Mouse (Mus musculus) CH12.LX (cell line): Measurements from ENCODE around the gene Anpep.

Experiments
- CHD1 ChIP-seq: IDR thresholded peaks from 2 replicates; pipeline ENCODE4 v1.6.1; 2012; ENCODE audit warnings: low read depth, low read length, improper control_type of control experiment, inconsistent platforms
- CHD2 ChIP-seq: IDR thresholded peaks from 2 replicates; pipeline ENCODE4 v1.6.1; 2011; ENCODE audit warnings: low read length, improper control_type of control experiment
- CTCF ChIP-seq, 2 experiments: IDR thresholded peaks in 1 of 2; conservative IDR thresholded peaks in 1 of 2; 2 replicates each; pipeline ENCODE4 v1.5.1; 2011 to 2012; ENCODE audit warnings: low read depth in 2 of 2, low read length in 2 of 2, improper control_type of control experiment in 1 of 2, inconsistent platforms in 1 of 2, mild to moderate bottlenecking in 1 of 2, moderate library complexity in 1 of 2
- E2F4 ChIP-seq: IDR thresholded peaks from 2 replicates; pipeline ENCODE4 v1.6.1; 2011; ENCODE audit warnings: low read depth, low read length, improper control_type of control experiment; ENCODE audit not compliant: insufficient replicate concordance
- EP300 ChIP-seq: IDR thresholded peaks from 2 replicates; pipeline ENCODE4 v1.6.1; 2011; ENCODE audit warnings: low read length, improper control_type of control experiment
- GABPA ChIP-seq: IDR thresholded peaks from 2 replicates; pipeline ENCODE4 v1.6.1; 2012; ENCODE audit warnings: low read depth, low read length, improper control_type of control experiment, inconsistent platforms; ENCODE audit not compliant: insufficient replicate concordance
- HCFC1 ChIP-seq: IDR thresholded peaks from 2 replicates; pipeline ENCODE4 v1.6.1; 2012; ENCODE audit warnings: low read depth, mild to moderate bottlenecking, inconsistent platforms, low read length, improper control_type of control experiment
- JUND ChIP-seq: conservative IDR thresholded peaks from 2 replicates; pipeline ENCODE4 v1.6.1; 2011; ENCODE audit warnings: low read depth, low read length, improper control_type of control experiment
- MAX ChIP-seq: IDR thresholded peaks from 2 replicates; pipeline ENCODE4 v1.6.1; 2011; ENCODE audit warnings: low read length, improper control_type of control experiment
- POLR2A ChIP-seq: IDR thresholded peaks from 2 replicates; pipeline ENCODE4 v1.6.1; 2011; ENCODE audit warnings: low read depth, mild to moderate bottlenecking, improper control_type of control experiment, low read length
- USF1 ChIP-seq: IDR thresholded peaks from 2 replicates; pipeline ENCODE4 v1.6.1; 2014; ENCODE audit warnings: low read depth, mild to moderate bottlenecking, inconsistent platforms, low read length, improper control_type of control experiment
- ZKSCAN1 ChIP-seq: IDR thresholded peaks from 2 replicates; pipeline ENCODE4 v1.6.1; 2012; ENCODE audit warnings: low read depth, inconsistent platforms, low read length, improper control_type of control experiment, borderline replicate concordance

GRCm38 (mm10) chr7:79786295-79786694 lies 74.6 kb downstream of the Anpep start:
- TF ChIP-seq USF1 = no peak
- TF ChIP-seq MAX = no peak
- peak; percentile 74 to 85 for TF ChIP-seq CTCF (conservative IDR thresholded peaks at IDR 0.05 in 1 of 2, IDR thresholded peaks at IDR 0.05 in 1 of 2; ENCODE audit: low read depth in 2 of 2, low read length in 2 of 2)
- no peak for TF ChIP-seq POLR2A
- TF ChIP-seq HCFC1 = no peak
- TF ChIP-seq CHD2 = no peak
- TF ChIP-seq JUND = no peak
- TF ChIP-seq ZKSCAN1 = no peak
- TF ChIP-seq CHD1 = no peak
- no peak for TF ChIP-seq GABPA
- no peak for TF ChIP-seq E2F4
- no peak for TF ChIP-seq EP300
